Mouse (Mus musculus) liver, adult 2 months (tissue): Measurements from ENCODE around the gene Tmem262. TPM values are rescaled to one million over a fixed set of nuclear protein-coding genes. Genes with fewer than 3 reads are reported as not detected.

ENCODE experiments used
- DNase-seq: peaks from one replicate; pipeline ENCODE4 v3.0.0-alpha.2; 2011; ENCODE audit warnings: low read depth, low spot score; ENCODE audit errors: extremely low read depth
- H3K27ac ChIP-seq: fragments of 200-500 bp; replicated peaks from 2 replicates; pipeline ENCODE4 v1.5.1; 2012; ENCODE audit warnings: low read depth, mild to moderate bottlenecking, control low read depth, inconsistent platforms, low read length; ENCODE audit not compliant: insufficient read depth
- H3K27me3 ChIP-seq: fragments of 200-500 bp; 2 replicates; pipeline ENCODE4 v1.6.1; 2012; ENCODE audit warnings: mild to moderate bottlenecking, moderate library complexity, low read length, inconsistent platforms; ENCODE audit not compliant: control insufficient read depth, insufficient read depth
- H3K36me3 ChIP-seq: fragments of 200-500 bp; 2 replicates; pipeline ENCODE4 v1.6.1; 2012; ENCODE audit warnings: low read length, inconsistent platforms; ENCODE audit not compliant: control insufficient read depth, insufficient read depth
- H3K4me1 ChIP-seq: fragments of 200-500 bp; 2 replicates; pipeline ENCODE4 v1.6.1; 2011; ENCODE audit warnings: low read length; ENCODE audit not compliant: control insufficient read depth, insufficient read depth
- H3K4me3 ChIP-seq: fragments of 200-500 bp; 2 replicates; pipeline ENCODE4 v1.5.1; 2011; ENCODE audit warnings: low read depth, mild to moderate bottlenecking, control low read depth, low read length, moderate library complexity; ENCODE audit not compliant: insufficient read depth
- H3K79me2 ChIP-seq: fragments of 200-500 bp; 2 replicates; pipeline ENCODE4 v1.6.1; 2012; ENCODE audit warnings: inconsistent platforms, mild to moderate bottlenecking, low read length, moderate library complexity; ENCODE audit not compliant: control insufficient read depth, insufficient read depth
- H3K9ac ChIP-seq: fragments of 200-500 bp; 2 replicates; pipeline ENCODE4 v1.6.1; 2012; ENCODE audit warnings: low read depth, mild to moderate bottlenecking, control low read depth, inconsistent platforms, low read length
- CTCF ChIP-seq: fragments of 200-500 bp; IDR thresholded peaks from 2 replicates; pipeline ENCODE4 v1.5.1; 2011; ENCODE audit warnings: low read depth, low read length, control low read depth
- POLR2A ChIP-seq: fragments of 200-500 bp; IDR thresholded peaks from 2 replicates; pipeline ENCODE4 v1.6.1; 2011; ENCODE audit warnings: low read length, control low read depth; ENCODE audit not compliant: insufficient read depth; ENCODE audit errors: extremely low read depth
- WGBS: fragments of 180-500 bp; shearing (Covaris S2); methylation state at CpG from one replicate; pipeline ENCODE4 v1.1.7; 2018; 5-methylcytosine and 5-hydroxymethylcytosine counted together
- polyA plus RNA-seq: library from polyadenylated mRNA; depleted of rRNA; stranded (reverse); fragments of >200 nt; gene quantifications from 2 replicates; pipeline ENCODE4 v1.2.3, GENCODE M21; 2012
- total RNA-seq: library from RNA; depleted of rRNA; stranded (reverse); fragments of >200 nt; gene quantifications from 2 replicates; pipeline ENCODE4 v1.2.3, GENCODE M21; 2014

The Tmem262 gene
- total and polyA plus RNA-seq, 2 experiments: not detected

GRCm38 (mm10) chr19:6088841-6089240, 9.0 kb downstream of the Tmem262 start:
- no peak overlapping the region for H3K4me3 ChIP-seq
- no peak overlapping the region for H3K9ac ChIP-seq
- no peak for DNase-seq
- H3K27me3 ChIP-seq: no peaks in the 10 kb centered on the region
- H3K36me3 ChIP-seq: no peaks in the 10 kb centered on the region
- WGBS: 95% methylated on average over 13 of the region's 13 CpGs
- peaks cover 2% of the 10 kb centered on the region; the same call in 1 of the 2 replicates for H3K79me2 ChIP-seq
- no peak overlapping the region for H3K27ac ChIP-seq
- H3K4me1 ChIP-seq: peaks cover 2% of the 10 kb centered on the region
- TF ChIP-seq POLR2A: no peak
- no peak for TF ChIP-seq CTCF

DNA sequence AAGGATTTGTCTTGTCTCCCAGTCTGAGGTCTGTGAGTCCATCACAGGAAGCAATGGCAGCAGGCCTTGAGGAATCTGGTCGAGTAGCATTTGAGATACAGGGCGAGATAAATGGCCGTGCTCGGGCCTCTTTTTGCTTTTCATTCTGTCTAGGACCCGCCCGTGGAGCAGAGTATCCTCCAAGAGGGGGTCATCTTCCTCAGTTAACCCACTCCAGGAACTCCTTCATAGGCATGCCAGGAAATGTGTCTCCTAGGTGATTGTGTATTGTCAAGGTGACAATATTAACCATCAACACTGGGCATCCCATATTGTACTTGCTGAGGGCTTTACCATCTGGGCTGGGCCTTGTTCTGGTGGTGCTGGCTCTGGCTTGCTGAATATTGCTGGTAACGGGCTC, 14.3 kb downstream of the Tmem262 start, which contains the start of gene AC131692.1:
Gene AC131692.1 (plus strand): TSS at position 301 of the 400 bp plus-strand sequence.
- H3K9ac ChIP-seq: no peak within 1 kb of the TSS
- no peak for DNase-seq
- H3K27me3 ChIP-seq: no peaks in the 10 kb centered on the region
- H3K4me3 ChIP-seq: no peak within 1 kb of the TSS
- no peaks in the 10 kb centered on the region for H3K4me1 ChIP-seq
- TF ChIP-seq CTCF (no peak), POLR2A (no peak)
- H3K27ac ChIP-seq: no peak within 1 kb of the TSS
- no peaks in the 10 kb centered on the region for H3K36me3 ChIP-seq
- no peaks in the 10 kb centered on the region for H3K79me2 ChIP-seq
- 91% methylated on average over 7 of the region's 7 CpGs for WGBS

- Histone ChIP-seq H3K79me2 (no peaks in the 10 kb centered on the region), H3K4me1 (no peaks in the 10 kb centered on the region), H3K36me3 (no peaks in the 10 kb centered on the region), H3K4me3 (no peak overlapping the region), H3K27me3 (no peaks in the 10 kb centered on the region), H3K27ac (no peak overlapping the region), H3K9ac (no peak overlapping the region)
- DNase-seq: no peak
- no peak for TF ChIP-seq POLR2A
- TF ChIP-seq CTCF: no peak
- 77% methylated on average over 3 of the region's 3 CpGs for WGBS
These were observed 18.0 kb downstream of the Tmem262 start for GRCm38 (mm10) chr19:6097847-6098246.

DNA sequence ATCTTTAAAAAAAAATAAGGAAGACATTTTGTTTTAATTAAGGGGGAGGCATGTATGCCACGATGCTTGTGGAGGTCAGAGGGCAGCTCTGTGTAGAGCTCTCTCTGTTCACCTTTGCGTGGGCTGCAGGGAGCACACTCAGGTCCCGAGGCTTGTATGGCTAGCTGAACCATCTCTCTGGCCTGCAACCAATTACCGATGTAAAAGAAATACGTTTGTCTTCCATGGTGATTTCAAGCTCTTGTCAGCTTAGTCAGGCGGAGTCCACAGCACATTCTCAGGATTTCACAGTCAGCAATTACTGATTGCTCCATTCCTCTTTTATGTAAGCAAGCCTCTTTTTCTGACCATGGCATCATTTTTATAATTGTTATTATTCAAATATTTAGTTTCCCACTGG, 21.4 kb downstream of the Tmem262 start:
- TF ChIP-seq CTCF (no peak), POLR2A (no peak)
- 63% methylated on average over 6 of the region's 6 CpGs for WGBS
- no peaks in the 10 kb centered on the region for H3K4me1 ChIP-seq
- no peaks in the 10 kb centered on the region for H3K79me2 ChIP-seq
- no peaks in the 10 kb centered on the region for H3K36me3 ChIP-seq
- H3K4me3 ChIP-seq: no peak overlapping the region
- no peaks in the 10 kb centered on the region for H3K27me3 ChIP-seq
- H3K9ac ChIP-seq: no peak overlapping the region
- H3K27ac ChIP-seq: no peak overlapping the region
- no peak for DNase-seq

- no peak overlapping the region for H3K27ac ChIP-seq
These were observed 22.5 kb downstream of the Tmem262 start for GRCm38 (mm10) chr19:6102169-6102853.

DNA sequence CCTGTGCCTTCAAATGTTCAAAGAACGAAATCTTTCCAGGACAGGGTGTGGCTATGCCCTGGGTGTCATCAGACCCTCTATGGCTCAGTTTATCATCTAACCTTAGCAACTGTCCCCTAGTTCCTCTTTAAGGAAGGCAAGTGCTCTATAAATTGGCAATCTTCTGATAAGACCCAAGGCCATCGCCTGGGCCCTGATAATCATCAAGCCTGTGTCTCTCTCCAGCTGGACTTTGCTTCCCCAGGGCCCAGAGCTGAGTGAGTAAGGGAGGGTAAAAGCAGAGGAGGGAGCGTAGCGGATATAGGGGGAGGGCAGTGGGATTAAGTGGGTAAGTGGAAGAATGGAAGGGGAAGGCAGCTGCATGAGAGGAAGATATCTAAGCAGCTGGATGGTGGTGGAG, 24.6 kb downstream of the Tmem262 start:
- Histone ChIP-seq H3K9ac (no peak overlapping the region), H3K4me3 (no peak overlapping the region), H3K4me1 (no peaks in the 10 kb centered on the region), H3K79me2 (no peaks in the 10 kb centered on the region), H3K27ac (no peak overlapping the region), H3K36me3 (no peaks in the 10 kb centered on the region), H3K27me3 (peaks cover 2% of the 10 kb centered on the region; the same call in 1 of the 2 replicates)
- no peak for DNase-seq
- TF ChIP-seq CTCF (no peak), POLR2A (no peak)
- 82% methylated on average over 4 of the region's 4 CpGs for WGBS

More at GRCm38 (mm10) chr19:6102169-6102853, 22.5 kb downstream of the Tmem262 start:
- no peaks in the 10 kb centered on the region for H3K79me2 ChIP-seq
- no peak for TF ChIP-seq POLR2A
- no peak for TF ChIP-seq CTCF
- peaks cover 2% of the 10 kb centered on the region; the same call in 1 of the 2 replicates for H3K27me3 ChIP-seq
- no peaks in the 10 kb centered on the region for H3K36me3 ChIP-seq
- H3K4me1 ChIP-seq: no peaks in the 10 kb centered on the region
- 69% methylated on average over 6 of the region's 6 CpGs for WGBS
- no peak overlapping the region for H3K4me3 ChIP-seq
- DNase-seq: no peak
- H3K9ac ChIP-seq: no peak overlapping the region
